In the genomic region with DNA sequence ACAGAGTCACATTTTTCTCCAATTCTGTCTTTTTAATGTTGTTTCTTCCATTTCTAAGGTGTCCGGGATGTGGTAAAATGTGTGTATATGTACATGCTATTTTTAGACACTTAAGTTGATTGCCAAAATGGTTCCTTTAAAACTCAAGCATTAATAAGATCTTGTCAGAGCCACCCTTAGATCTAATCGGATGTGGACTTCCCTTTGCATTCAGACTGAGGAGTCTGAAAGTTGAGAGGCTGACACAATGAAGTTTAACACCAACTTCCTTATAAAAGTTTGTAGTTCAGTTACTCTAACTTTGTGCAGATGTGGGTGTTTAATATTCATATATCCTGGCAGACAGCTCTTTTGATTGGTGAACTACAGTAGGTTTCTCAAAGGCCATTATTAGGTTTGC, we compare ENCODE assay signal across 28 mouse cellular contexts.
"Had no signal": no experiment of that assay in that cellular context is flagged by ENCODE, and none has a peak within 500 bp of the region (broad histone marks: within the 10 kb centered on the region; RNA-seq: fewer than 3 reads in every experiment).

No protein-coding gene starts in this region.

- H3K4me1 ChIP-seq: heart, embryonic 13.5 days; heart, embryonic 15.5 days; hindbrain, embryonic 12.5 days; intestine, embryonic 15.5 days; limb, embryonic 13.5 days; limb, embryonic 15.5 days; liver, embryonic 12.5 days had no signal

- H3K27ac ChIP-seq: gastrocnemius, adult 2 months; heart, adult 2 months; heart, embryonic 13.5 days; heart, embryonic 15.5 days; hindbrain, embryonic 10.5 days; hindbrain, embryonic 12.5 days; hindbrain, embryonic 14.5 days; intestine, embryonic 15.5 days; layer of hippocampus, adult 2 months; left cerebral cortex, adult 2 months; limb, embryonic 13.5 days; limb, embryonic 15.5 days; liver, embryonic 12.5 days had no signal

- H3K4me2 ChIP-seq: heart, embryonic 11.5 days; heart, embryonic 13.5 days; heart, embryonic 15.5 days; hindbrain, embryonic 12.5 days; hindbrain, embryonic 14.5 days; intestine, embryonic 15.5 days; limb, embryonic 13.5 days; limb, embryonic 15.5 days; liver, embryonic 12.5 days had no signal

- H3K27me3 ChIP-seq: heart, embryonic 13.5 days; heart, embryonic 15.5 days; hindbrain, embryonic 12.5 days; intestine, embryonic 15.5 days; limb, embryonic 13.5 days; limb, embryonic 15.5 days; liver, embryonic 12.5 days had no signal

- DNase-seq: gastrocnemius, adult 2 months; gastrocnemius, postnatal 10 days; gastrocnemius, postnatal 25 days; heart, adult 11 months; heart, adult 2 months; heart, postnatal 14 days; heart, postnatal 36 days; kidney, adult 18-20 months; kidney, adult 8-10 months; kidney, postnatal 10 days; kidney, postnatal 25 days; kidney, postnatal 4 days; left cerebral cortex, postnatal 4 days had no signal

- H3K9me3 ChIP-seq: heart, embryonic 13.5 days; heart, embryonic 15.5 days; hindbrain, embryonic 10.5 days; hindbrain, embryonic 12.5 days; intestine, embryonic 15.5 days; limb, embryonic 13.5 days; limb, embryonic 15.5 days; liver, embryonic 12.5 days had no signal

- H3K4me3 ChIP-seq: gastrocnemius, adult 2 months; heart, adult 2 months; heart, embryonic 13.5 days; heart, embryonic 15.5 days; hindbrain, embryonic 10.5 days; hindbrain, embryonic 12.5 days; intestine, embryonic 15.5 days; layer of hippocampus, adult 2 months; left cerebral cortex, adult 2 months; limb, embryonic 13.5 days; limb, embryonic 15.5 days; liver, embryonic 12.5 days had no signal

- H3K9ac ChIP-seq: heart, embryonic 13.5 days; heart, embryonic 15.5 days; hindbrain, embryonic 12.5 days; hindbrain, embryonic 14.5 days; intestine, embryonic 15.5 days; limb, embryonic 13.5 days; limb, embryonic 15.5 days; liver, embryonic 12.5 days had no signal

- ATAC-seq: hindbrain, embryonic 16.5 days; inflammation-experienced regulatory T-cells, adult 6 months; intestine, embryonic 15.5 days; intestine, postnatal 0 days; liver, embryonic 12.5 days had no signal

- H3K36me3 ChIP-seq: heart, embryonic 13.5 days; heart, embryonic 15.5 days; hindbrain, embryonic 10.5 days; hindbrain, embryonic 12.5 days; intestine, embryonic 15.5 days; limb, embryonic 13.5 days; limb, embryonic 15.5 days; liver, embryonic 12.5 days had no signal
